Mouse (Mus musculus): ENCODE measurements around the gene Ep400.
A peak's percentile ranks its signal among the peaks of the same experiment; 100 is the strongest.

Gene Ep400

GRCm38 (mm10) chr5:110665486-110666121 is 104.9 kb downstream of the Ep400 start:
- DNase-seq (ENCODE audit: low spot score in 2 of 2), result no peak

GRCm38 (mm10) chr5:110664750-110665269 is 105.7 kb downstream of the Ep400 start:
- DNase-seq (ENCODE audit: low spot score in 2 of 2), result no peak

- DNase-seq (ENCODE audit: low spot score in 2 of 2), result no peak
Measured at GRCm38 (mm10) chr5:110664041-110664440, 106.5 kb downstream of the Ep400 start.

GRCm38 (mm10) chr5:110659682-110660081 is 110.8 kb downstream of the Ep400 start:
- no peak for DNase-seq (ENCODE audit: low spot score in 2 of 2)

- no peak for DNase-seq (ENCODE audit: low spot score in 2 of 2)
Measured at GRCm38 (mm10) chr5:110653686-110654085, 116.8 kb downstream of the Ep400 start.

GRCm38 (mm10) chr5:110652719-110653648 is 117.5 kb downstream of the Ep400 start, which contains the start of the genes Noc4l and Ddx51:
Noc4l (minus strand) TSS chr5:110653417.
Ddx51 (plus strand) TSS chr5:110653451.
- DNase-seq (ENCODE audit: low spot score in 2 of 2), result peak; percentile 95 to 97

- DNase-seq (ENCODE audit: low spot score in 2 of 2), result no peak
Measured at GRCm38 (mm10) chr5:110646377-110646776, 124.1 kb downstream of the Ep400 start.

GRCm38 (mm10) chr5:110639459-110639858 is 131.1 kb downstream of the Ep400 start:
- peak; percentile 89 to 91 for DNase-seq (ENCODE audit: low spot score in 2 of 2)

GRCm38 (mm10) chr5:110638306-110639074 is 132.0 kb downstream of the Ep400 start:
- DNase-seq (ENCODE audit: low spot score in 2 of 2), result no peak

GRCm38 (mm10) chr5:110635951-110636707 is 134.4 kb downstream of the Ep400 start:
- peak in 1 of 2 experiments; percentile 30 for DNase-seq (ENCODE audit: low spot score in 2 of 2)

- DNase-seq (ENCODE audit: low spot score in 2 of 2), result no peak
Measured at GRCm38 (mm10) chr5:110629525-110630120, 140.9 kb downstream of the Ep400 start.

- DNase-seq (ENCODE audit: low spot score in 2 of 2), result no peak
Measured at GRCm38 (mm10) chr5:110628156-110628555, 142.4 kb downstream of the Ep400 start.

- DNase-seq (ENCODE audit: low spot score in 2 of 2), result peak in 1 of 2 experiments; percentile 22
Measured at GRCm38 (mm10) chr5:110627351-110627750, 143.2 kb downstream of the Ep400 start.

- no peak for DNase-seq (ENCODE audit: low spot score in 2 of 2)
Measured at GRCm38 (mm10) chr5:110624319-110624718, 146.2 kb downstream of the Ep400 start.

GRCm38 (mm10) chr5:110619226-110619625 is 151.3 kb downstream of the Ep400 start:
- no peak for DNase-seq (ENCODE audit: low spot score in 2 of 2)

Data from right cerebral cortex, adult 2 months (tissue).